Mouse (Mus musculus) adrenal gland, postnatal 25 days (tissue): ENCODE data around the gene Atf3. TPM values are rescaled to one million over a fixed set of nuclear protein-coding genes. Genes with fewer than 3 reads are reported as not detected.

Experiments used
- DNase-seq: peaks from one replicate; pipeline ENCODE4 v3.0.0; 2021; ENCODE audit warnings: mixed read lengths
- long read RNA-seq: library from polyadenylated mRNA; stranded (forward); transcript quantifications from one replicate; pipeline ENCODE4 v2.0.0, GENCODE M21; 2021
- total RNA-seq: library from RNA; stranded (reverse); gene quantifications from 2 replicates; pipeline ENCODE4 v1.2.3, GENCODE M21; 2021

Atf3 gene
- 0.67 TPM in 1 of 2 replicates, not detected in the other for total RNA-seq
- long read RNA-seq, partial matches to known transcripts: 0 of 1 reads
- long read RNA-seq, other reads (novel, unspliced or antisense): 0 of 1 reads

GRCm38 (mm10) chr1:191217939-191218338 is at the start of gene Atf3:
Gene Atf3 (minus strand): TSS chr1:191218039.
- DNase-seq: no peak

- DNase-seq: no peak
Measured at GRCm38 (mm10) chr1:191267162-191267561, 49.3 kb upstream of the Atf3 start.

GRCm38 (mm10) chr1:191263471-191263870 is 45.6 kb upstream of the Atf3 start:
- DNase-seq: no peak

GRCm38 (mm10) chr1:191261861-191262260 is 44.0 kb upstream of the Atf3 start:
- no peak for DNase-seq

GRCm38 (mm10) chr1:191259661-191260060 is 41.8 kb upstream of the Atf3 start:
- no peak for DNase-seq

- no peak for DNase-seq
Measured at GRCm38 (mm10) chr1:191259121-191259520, 41.3 kb upstream of the Atf3 start.

- DNase-seq: no peak
Measured at GRCm38 (mm10) chr1:191258521-191258920, 40.7 kb upstream of the Atf3 start.

- DNase-seq: no peak
Measured at GRCm38 (mm10) chr1:191257981-191258380, 40.1 kb upstream of the Atf3 start.

GRCm38 (mm10) chr1:191257351-191257771 is 39.5 kb upstream of the Atf3 start:
- DNase-seq: peak; percentile 32

GRCm38 (mm10) chr1:191256566-191257350 is 38.9 kb upstream of the Atf3 start:
- no peak for DNase-seq

GRCm38 (mm10) chr1:191256134-191256533 is 38.3 kb upstream of the Atf3 start:
- DNase-seq: no peak

- peak; percentile 73 for DNase-seq
Measured at GRCm38 (mm10) chr1:191254448-191254847, 36.6 kb upstream of the Atf3 start.

GRCm38 (mm10) chr1:191253636-191254035 is 35.8 kb upstream of the Atf3 start:
- no peak for DNase-seq

- DNase-seq: no peak
Measured at GRCm38 (mm10) chr1:191249975-191250374, 32.1 kb upstream of the Atf3 start.

GRCm38 (mm10) chr1:191248423-191248822 is 30.6 kb upstream of the Atf3 start:
- no peak for DNase-seq

GRCm38 (mm10) chr1:191247561-191247960 is 29.7 kb upstream of the Atf3 start:
- no peak for DNase-seq

GRCm38 (mm10) chr1:191243855-191244254 is 26.0 kb upstream of the Atf3 start:
- DNase-seq: no peak

- DNase-seq: no peak
Measured at GRCm38 (mm10) chr1:191242065-191242698, 24.3 kb upstream of the Atf3 start.

- no peak for DNase-seq
Measured at GRCm38 (mm10) chr1:191241574-191241973, 23.7 kb upstream of the Atf3 start.

GRCm38 (mm10) chr1:191239602-191240001 is 21.8 kb upstream of the Atf3 start:
- no peak for DNase-seq

- peak; percentile 16 for DNase-seq
Measured at GRCm38 (mm10) chr1:191235788-191236542, 18.1 kb upstream of the Atf3 start.

GRCm38 (mm10) chr1:191234837-191235236 is 17.0 kb upstream of the Atf3 start:
- DNase-seq: no peak
